Mouse (Mus musculus): Measurements from ENCODE around the gene Vbp1. TPM values are rescaled to one million over a fixed set of nuclear protein-coding genes. Genes with fewer than 3 reads are reported as not detected.

Gene Vbp1
- 32.1 and 38.3 TPM in 2 replicates for polyA plus RNA-seq (2012; rRNA removed)

GRCm38 (mm10) chrX:75514179-75514972 is at the start of gene Vbp1:
Vbp1 (plus strand) TSS chrX:75514299.
- peak; percentile 42 for DNase-seq (ENCODE audit: low spot score)

DNA sequence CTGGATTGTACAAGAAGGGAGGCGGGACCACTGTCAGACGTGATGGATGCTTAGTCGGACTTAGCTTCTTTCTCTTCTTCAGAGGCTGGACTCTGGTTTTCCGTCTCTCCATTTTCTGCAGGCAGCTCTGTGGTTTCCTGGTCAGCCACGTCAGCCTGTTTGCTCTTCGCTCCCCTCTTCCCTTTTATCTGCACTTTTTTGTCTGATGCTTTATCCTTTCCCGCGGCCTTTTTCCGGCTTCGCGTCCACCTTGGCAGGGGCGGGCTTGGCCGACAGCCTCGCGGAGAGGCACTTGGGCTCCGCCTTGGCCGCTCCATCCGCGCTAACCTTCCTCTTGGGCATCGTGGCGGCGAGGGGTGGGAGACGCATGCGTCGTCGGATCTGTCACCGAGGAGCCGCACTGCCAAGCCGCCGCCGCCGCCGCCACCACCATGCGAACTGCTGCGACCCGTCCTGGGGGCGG is 38.9 kb upstream of the Vbp1 start:
- DNase-seq (ENCODE audit: low spot score), result peak; percentile 32

DNA sequence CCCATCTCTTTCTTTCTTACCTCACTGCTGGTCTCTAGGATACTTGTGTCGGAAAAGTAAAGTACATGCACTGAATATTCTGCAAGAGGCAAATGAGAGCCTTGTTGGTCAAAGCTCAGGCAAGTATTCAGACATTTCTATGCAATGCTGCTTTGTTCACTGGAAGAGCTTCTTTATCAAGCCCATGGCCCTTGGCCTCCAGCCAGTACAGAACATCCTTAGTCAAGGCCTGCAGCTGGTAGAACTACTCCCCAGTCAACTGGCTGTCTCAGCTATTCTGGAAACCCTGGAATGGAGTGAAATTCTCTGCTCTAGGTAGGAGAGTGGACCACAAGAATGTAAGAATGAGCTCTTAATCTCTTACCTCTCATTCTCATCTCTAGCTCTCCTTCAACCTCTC is 24.2 kb upstream of the Vbp1 start:
- DNase-seq (ENCODE audit: low spot score), result no peak

GRCm38 (mm10) chrX:75513787-75514178 is 316 bp upstream of the Vbp1 start:
- DNase-seq (ENCODE audit: low spot score), result no peak

GRCm38 (mm10) chrX:75577582-75578324 is 63.7 kb downstream of the Vbp1 start, which contains the start of gene Rab39b:
Rab39b (minus strand) TSS chrX:75578231.
- no peak for DNase-seq (ENCODE audit: low spot score)

GRCm38 (mm10) chrX:75578539-75578938 is 64.4 kb downstream of the Vbp1 start:
- DNase-seq (ENCODE audit: low spot score), result no peak

Other genes with a start within 250 kb of the Vbp1 start
- gene Fundc2, start 131.9 kb upstream of the Vbp1 start, polyA plus RNA-seq (2012; rRNA removed), result 39.7 and 45.2 TPM in 2 replicates
- gene F8, start 131.7 kb upstream of the Vbp1 start, polyA plus RNA-seq (2012; rRNA removed), result 1.0 and 1.3 TPM in 2 replicates
- 18.3 and 26.1 TPM in 2 replicates for gene Cmc4, start 97.7 kb upstream of the Vbp1 start, polyA plus RNA-seq (2012; rRNA removed)
- 10.3 and 13.8 TPM in 2 replicates for gene Mtcp1, start 97.7 kb upstream of the Vbp1 start, polyA plus RNA-seq (2012; rRNA removed)
- gene Brcc3, start 97.7 kb upstream of the Vbp1 start, polyA plus RNA-seq (2012; rRNA removed), result 19.5 and 19.8 TPM in 2 replicates
- gene Rab39b, start 63.9 kb downstream of the Vbp1 start, polyA plus RNA-seq (2012; rRNA removed), result 0.47 and 0.63 TPM in 2 replicates